Mouse (Mus musculus): Measurements from ENCODE around the gene Zbtb20. TPM values are rescaled to one million over a fixed set of nuclear protein-coding genes. Genes with fewer than 3 reads are reported as not detected.

The Zbtb20 gene
- polyA plus RNA-seq, 1 experiment from 2014 or later, result 24.0 TPM

DNA sequence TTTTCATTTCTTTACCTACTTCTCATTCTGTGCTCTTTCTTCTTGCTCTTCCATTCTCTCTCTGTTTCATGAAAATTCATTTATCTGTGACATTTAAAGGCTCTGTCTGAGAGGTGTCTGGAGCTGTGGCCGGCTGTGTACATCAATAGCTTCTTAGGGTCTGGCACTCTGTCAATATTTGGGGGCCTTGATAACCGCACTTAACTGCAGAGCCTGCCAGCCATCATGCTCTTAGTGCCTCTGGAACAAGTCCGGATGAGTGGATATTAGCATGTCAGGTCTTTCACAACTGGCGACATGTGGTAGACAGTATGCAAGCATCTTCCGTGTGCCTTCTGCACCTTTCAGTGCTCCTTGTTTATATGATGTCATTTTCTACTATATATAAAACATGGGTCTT lies 510.7 kb downstream of the Zbtb20 start:
- Histone ChIP-seq H3K4me3 (replicated peaks) (no peak overlapping the region), H3K9me3 (replicated peaks) (no peaks in the 10 kb centered on the region), H3K9ac (no peak overlapping the region), H3K27ac (replicated peaks) (no peak overlapping the region), H3K4me2 (replicated peaks) (no peak overlapping the region), H3K27me3 (no peaks in the 10 kb centered on the region), H3K36me3 (no peaks in the 10 kb centered on the region), H3K4me1 (no peaks in the 10 kb centered on the region)
- ATAC-seq (ENCODE audit: insufficient number of reproducible peaks, low FRiP score, low TSS enrichment, low read depth), result no peak
- WGBS, result 82% methylated on average over 5 of the region's 5 CpGs

DNA sequence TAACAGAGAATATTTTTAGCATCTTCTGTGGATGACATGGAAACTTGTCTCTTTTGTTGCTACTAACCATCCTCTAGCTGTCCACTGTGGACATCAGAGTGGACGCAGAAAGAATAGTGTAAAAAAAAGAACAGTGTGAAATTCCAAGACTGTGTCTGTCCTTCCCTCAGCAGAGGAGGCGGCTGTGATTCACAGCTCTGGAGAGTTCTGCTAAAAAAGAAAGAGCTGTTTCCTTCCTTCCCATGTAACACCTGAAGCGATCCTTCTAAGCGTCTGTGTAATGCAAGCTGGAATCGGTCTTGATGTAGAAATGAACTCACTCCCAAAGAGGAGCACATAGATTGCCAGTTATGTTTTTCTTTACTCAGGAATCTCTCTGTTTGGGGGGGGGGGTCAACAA lies 512.7 kb downstream of the Zbtb20 start:
- no peaks in the 10 kb centered on the region for H3K4me1 ChIP-seq
- no peaks in the 10 kb centered on the region for H3K36me3 ChIP-seq
- H3K9ac ChIP-seq, result no peak overlapping the region
- no peak overlapping the region for H3K27ac ChIP-seq (replicated peaks)
- no peaks in the 10 kb centered on the region for H3K9me3 ChIP-seq (replicated peaks)
- 89% methylated on average over 5 of the region's 5 CpGs for WGBS
- H3K4me2 ChIP-seq (replicated peaks), result no peak overlapping the region
- no peaks in the 10 kb centered on the region for H3K27me3 ChIP-seq
- no peak for ATAC-seq (ENCODE audit: insufficient number of reproducible peaks, low FRiP score, low TSS enrichment, low read depth)
- H3K4me3 ChIP-seq (replicated peaks), result no peak overlapping the region

DNA sequence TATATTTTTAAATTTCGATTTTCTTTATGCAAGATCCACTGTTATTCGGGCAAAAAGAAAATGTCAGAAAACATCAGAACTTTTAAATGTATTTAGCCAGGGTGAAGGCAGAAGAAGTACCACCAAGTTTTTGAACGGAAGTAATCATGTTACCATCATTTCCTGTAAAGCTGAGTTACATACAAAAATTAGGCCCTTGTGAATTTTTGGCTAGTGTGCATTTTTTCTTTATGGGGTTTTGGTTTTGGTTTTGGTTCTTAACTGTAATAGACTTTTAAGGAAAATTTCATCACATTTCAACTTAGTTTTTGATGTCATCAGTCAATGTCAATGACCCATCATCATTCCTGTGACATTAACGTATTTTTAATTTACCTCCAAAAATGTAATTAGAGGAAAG lies 514.7 kb downstream of the Zbtb20 start:
- no peaks in the 10 kb centered on the region for H3K36me3 ChIP-seq
- no peak for ATAC-seq (ENCODE audit: insufficient number of reproducible peaks, low FRiP score, low TSS enrichment, low read depth)
- no peak overlapping the region for H3K4me2 ChIP-seq (replicated peaks)
- H3K4me1 ChIP-seq, result no peaks in the 10 kb centered on the region
- H3K27ac ChIP-seq (replicated peaks), result no peak overlapping the region
- H3K27me3 ChIP-seq, result no peaks in the 10 kb centered on the region
- no peak overlapping the region for H3K9ac ChIP-seq
- H3K4me3 ChIP-seq (replicated peaks), result no peak overlapping the region
- no peaks in the 10 kb centered on the region for H3K9me3 ChIP-seq (replicated peaks)
- WGBS, result 80% methylated on average over 4 of the region's 4 CpGs

DNA sequence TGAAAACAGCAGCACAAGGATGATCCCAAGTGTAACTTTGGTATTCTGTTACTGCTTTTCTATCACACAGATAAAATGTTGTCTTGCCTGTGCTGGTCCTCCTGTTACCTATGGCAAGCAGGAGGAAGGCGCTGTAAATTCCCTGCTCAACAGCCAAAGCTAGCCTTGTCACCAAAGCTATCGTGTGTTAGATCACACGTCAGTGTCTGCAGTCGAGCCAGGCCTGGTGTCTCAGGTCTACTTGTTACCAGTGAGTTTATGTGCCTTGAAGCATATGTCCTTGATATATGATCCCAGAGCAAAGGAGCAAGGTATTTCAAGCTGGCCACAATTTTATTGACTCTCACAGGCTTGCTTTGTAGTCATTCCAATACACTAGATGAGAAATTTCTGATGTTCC lies 517.7 kb downstream of the Zbtb20 start:
- no peaks in the 10 kb centered on the region for H3K36me3 ChIP-seq
- H3K9me3 ChIP-seq (replicated peaks), result no peaks in the 10 kb centered on the region
- WGBS, result 63% methylated on average over 4 of the region's 4 CpGs
- peaks cover 3% of the 10 kb centered on the region for H3K4me1 ChIP-seq
- no peak overlapping the region for H3K4me2 ChIP-seq (replicated peaks)
- no peak for ATAC-seq (ENCODE audit: insufficient number of reproducible peaks, low FRiP score, low TSS enrichment, low read depth)
- no peak overlapping the region for H3K27ac ChIP-seq (replicated peaks)
- H3K9ac ChIP-seq, result no peak overlapping the region
- no peaks in the 10 kb centered on the region for H3K27me3 ChIP-seq
- no peak overlapping the region for H3K4me3 ChIP-seq (replicated peaks)

DNA sequence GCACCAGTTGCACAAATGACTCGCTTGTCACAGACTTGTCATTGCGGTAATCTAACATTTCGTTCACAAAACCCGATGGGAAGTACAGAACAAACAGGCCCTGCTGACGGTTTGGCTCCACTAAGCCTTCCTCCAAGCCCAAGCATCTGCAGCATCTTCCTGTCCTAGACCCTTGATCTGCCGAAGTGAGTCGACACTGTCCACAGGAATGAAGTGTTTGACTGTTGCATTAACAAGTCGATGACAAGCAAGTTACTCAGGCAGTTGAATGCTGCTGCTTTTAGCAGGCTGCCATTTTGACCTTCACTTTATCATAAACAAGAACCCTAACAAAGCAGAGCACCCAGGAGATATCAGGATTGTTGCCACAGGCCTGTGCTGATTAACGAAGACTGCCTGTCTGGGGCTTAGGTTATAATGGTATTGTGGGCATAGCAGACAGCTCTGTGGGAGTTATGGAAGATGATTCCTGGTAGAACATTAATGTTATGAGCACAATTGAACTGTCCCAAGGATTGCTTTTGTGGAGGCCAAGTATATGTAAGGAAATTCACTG lies 518.4 kb downstream of the Zbtb20 start:
- H3K36me3 ChIP-seq, result no peaks in the 10 kb centered on the region
- ATAC-seq (ENCODE audit: insufficient number of reproducible peaks, low FRiP score, low TSS enrichment, low read depth), result no peak

DNA sequence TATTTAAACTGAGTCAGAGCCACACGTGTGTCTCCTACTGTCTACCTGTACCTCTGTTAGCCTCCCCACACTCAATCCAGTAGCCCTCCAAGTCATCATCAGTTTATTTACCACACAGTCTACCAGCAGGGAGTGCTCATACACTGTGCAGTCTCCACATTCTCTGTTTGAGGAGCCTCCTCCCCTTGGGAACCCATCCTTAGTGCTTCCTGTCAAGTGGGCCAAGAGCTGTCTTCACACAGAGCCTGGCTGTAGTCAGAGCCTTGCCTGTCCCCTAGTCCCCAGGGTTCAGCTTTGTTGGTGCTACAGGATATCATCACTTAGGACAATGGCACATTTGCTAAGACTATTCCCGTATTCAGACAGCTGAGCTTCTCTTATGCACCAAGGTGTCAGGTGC lies 519.1 kb downstream of the Zbtb20 start:
- Histone ChIP-seq H3K4me3 (replicated peaks) (no peak overlapping the region), H3K4me1 (peaks cover 3% of the 10 kb centered on the region), H3K27me3 (no peaks in the 10 kb centered on the region), H3K36me3 (no peaks in the 10 kb centered on the region), H3K27ac (replicated peaks) (no peak overlapping the region), H3K9me3 (replicated peaks) (no peaks in the 10 kb centered on the region), H3K9ac (no peak overlapping the region), H3K4me2 (replicated peaks) (no peak overlapping the region)
- ATAC-seq (ENCODE audit: insufficient number of reproducible peaks, low FRiP score, low TSS enrichment, low read depth), result no peak
- WGBS, result 89% methylated on average over 2 of the region's 2 CpGs

More for the DNA sequence above, 518.4 kb downstream of the Zbtb20 start:
- H3K9ac ChIP-seq, result no peak overlapping the region
- no peak overlapping the region for H3K27ac ChIP-seq (replicated peaks)
- no peaks in the 10 kb centered on the region for H3K27me3 ChIP-seq
- no peaks in the 10 kb centered on the region for H3K9me3 ChIP-seq (replicated peaks)
- no peak overlapping the region for H3K4me3 ChIP-seq (replicated peaks)
- peaks cover 3% of the 10 kb centered on the region for H3K4me1 ChIP-seq
- 71% methylated on average over 9 of the region's 9 CpGs for WGBS
- H3K4me2 ChIP-seq (replicated peaks), result no peak overlapping the region

DNA sequence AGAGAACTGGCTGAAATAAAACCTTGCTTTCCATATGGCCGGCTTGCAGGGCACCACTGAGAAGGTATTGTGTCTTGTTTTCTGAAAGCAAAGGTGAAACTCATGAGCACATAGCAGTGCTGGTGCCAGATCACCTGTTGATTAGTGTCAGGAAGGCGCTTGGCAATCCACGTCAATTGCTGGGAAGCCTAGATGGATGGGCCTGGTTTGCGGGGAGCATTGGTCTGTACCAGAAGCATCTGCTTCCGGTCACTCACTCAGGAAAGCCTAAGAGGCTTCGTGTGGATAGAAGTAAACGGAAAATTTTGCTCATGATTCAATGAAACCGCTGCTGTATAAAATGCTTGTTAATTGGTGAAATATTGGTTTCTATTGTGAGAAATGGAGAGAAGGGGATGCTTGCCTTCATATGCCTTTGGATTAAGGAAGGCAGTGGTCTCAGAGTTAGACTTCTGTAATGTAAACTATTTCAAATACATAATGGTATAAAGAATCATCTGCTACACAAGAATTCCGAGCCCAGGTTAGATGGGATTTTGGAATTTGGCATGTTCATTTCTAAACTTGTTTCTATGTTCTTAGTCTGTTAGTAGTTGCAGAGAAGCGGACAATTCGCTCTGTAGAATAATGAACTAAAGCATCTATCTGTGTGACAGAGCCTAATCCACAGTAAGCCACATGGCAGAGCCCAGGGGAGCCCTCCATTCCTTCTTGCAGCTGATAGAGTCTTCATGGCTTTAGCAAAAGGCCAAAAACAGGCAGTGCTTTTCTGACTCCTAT lies 521.4 kb downstream of the Zbtb20 start:
- H3K4me2 ChIP-seq (replicated peaks), result no peak overlapping the region
- WGBS, result 78% methylated on average over 11 of the region's 11 CpGs
- ATAC-seq (ENCODE audit: insufficient number of reproducible peaks, low FRiP score, low TSS enrichment, low read depth), result no peak

DNA sequence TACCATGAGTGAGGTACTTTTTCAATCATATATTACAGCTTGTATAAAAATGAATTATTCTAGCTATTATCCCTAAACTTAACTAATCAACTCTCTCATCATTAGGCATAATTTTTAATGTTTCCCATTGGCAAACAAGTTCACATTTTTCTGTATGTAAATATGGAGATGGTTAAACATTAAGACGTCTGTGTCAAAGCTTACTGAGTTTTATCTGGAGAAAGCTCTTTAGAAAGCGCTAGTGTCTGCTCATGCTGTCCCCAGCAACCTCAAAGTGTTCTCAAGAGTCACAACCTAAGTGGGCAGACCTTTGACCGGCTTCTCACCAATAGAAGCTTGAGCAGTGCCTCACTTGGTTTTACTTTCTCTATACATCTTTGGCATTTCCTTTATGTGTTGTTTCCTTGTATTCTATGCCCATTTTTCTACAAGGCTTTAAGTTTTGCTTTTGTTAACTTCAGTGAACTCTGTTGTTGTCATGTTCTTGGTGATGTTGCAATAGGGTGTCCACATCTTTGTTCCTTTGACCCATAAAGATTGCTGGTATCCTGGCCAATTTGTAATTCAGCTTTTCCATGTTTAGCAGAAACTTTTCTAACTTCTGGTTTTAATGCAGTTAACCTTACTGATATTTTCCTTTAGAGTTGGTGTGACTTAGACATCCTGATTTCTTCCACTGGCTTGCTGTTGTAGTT lies 522.1 kb downstream of the Zbtb20 start:
- ATAC-seq (ENCODE audit: insufficient number of reproducible peaks, low FRiP score, low TSS enrichment, low read depth), result no peak
- Histone ChIP-seq H3K4me3 (replicated peaks) (no peak overlapping the region), H3K27me3 (no peaks in the 10 kb centered on the region), H3K4me2 (replicated peaks) (no peak overlapping the region), H3K36me3 (no peaks in the 10 kb centered on the region), H3K4me1 (peaks cover 3% of the 10 kb centered on the region), H3K9me3 (replicated peaks) (no peaks in the 10 kb centered on the region), H3K9ac (no peak overlapping the region), H3K27ac (replicated peaks) (no peak overlapping the region)
- 89% methylated on average over 3 of the region's 3 CpGs for WGBS

More for the DNA sequence above, 521.4 kb downstream of the Zbtb20 start:
- Histone ChIP-seq H3K4me1 (peaks cover 3% of the 10 kb centered on the region), H3K27ac (replicated peaks) (peak overlapping the region; percentile 55), H3K36me3 (no peaks in the 10 kb centered on the region), H3K4me3 (replicated peaks) (no peak overlapping the region), H3K9ac (no peak overlapping the region), H3K27me3 (no peaks in the 10 kb centered on the region), H3K9me3 (replicated peaks) (no peaks in the 10 kb centered on the region)

DNA sequence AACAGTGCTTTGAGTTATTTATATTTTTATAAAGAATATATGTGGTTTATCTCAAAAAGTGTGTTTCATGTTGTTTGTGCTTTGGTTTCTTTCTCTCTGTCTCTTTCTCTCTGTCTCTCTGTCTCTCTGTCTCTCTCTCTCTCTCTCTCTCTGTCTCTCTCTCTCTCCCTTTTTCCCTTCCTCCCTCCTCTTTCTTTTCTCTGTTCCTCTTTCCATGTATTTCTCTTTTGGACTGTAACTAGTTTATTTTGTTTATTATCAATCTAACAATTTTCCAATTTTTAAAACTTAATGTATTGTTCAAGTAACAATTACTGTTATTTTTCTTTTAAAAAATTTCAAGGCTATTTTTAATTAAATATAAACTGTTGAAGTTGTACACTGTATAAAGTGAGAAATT lies 523.7 kb downstream of the Zbtb20 start:
- no peaks in the 10 kb centered on the region for H3K36me3 ChIP-seq
- no peak for ATAC-seq (ENCODE audit: insufficient number of reproducible peaks, low FRiP score, low TSS enrichment, low read depth)

DNA sequence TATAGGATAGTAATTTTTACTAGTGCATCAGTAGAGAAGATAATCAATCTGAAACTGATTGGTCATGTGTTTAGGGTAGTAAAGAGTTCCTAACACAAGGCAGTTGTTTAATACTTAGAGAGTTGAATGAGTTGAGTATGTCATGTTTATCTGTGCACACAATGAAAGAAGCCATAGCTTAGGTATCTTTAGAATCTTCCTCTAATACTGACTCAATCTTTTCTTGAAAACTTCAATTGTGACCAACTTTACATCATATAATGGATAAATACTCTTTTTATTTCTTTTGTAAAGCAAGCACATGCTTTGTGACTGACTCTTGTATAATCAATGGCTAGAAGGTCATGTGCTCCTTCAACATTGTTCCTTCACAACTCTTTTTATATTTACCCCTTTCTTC lies 524.4 kb downstream of the Zbtb20 start:
- Histone ChIP-seq H3K27ac (replicated peaks) (no peak overlapping the region), H3K4me1 (peaks cover 3% of the 10 kb centered on the region), H3K9me3 (replicated peaks) (no peaks in the 10 kb centered on the region), H3K4me3 (replicated peaks) (no peak overlapping the region), H3K27me3 (no peaks in the 10 kb centered on the region), H3K9ac (no peak overlapping the region), H3K36me3 (no peaks in the 10 kb centered on the region), H3K4me2 (replicated peaks) (no peak overlapping the region)
- no peak for ATAC-seq (ENCODE audit: insufficient number of reproducible peaks, low FRiP score, low TSS enrichment, low read depth)

More for the DNA sequence above, 523.7 kb downstream of the Zbtb20 start:
- no peak overlapping the region for H3K4me3 ChIP-seq (replicated peaks)
- H3K4me1 ChIP-seq, result peaks cover 3% of the 10 kb centered on the region
- H3K9me3 ChIP-seq (replicated peaks), result no peaks in the 10 kb centered on the region
- H3K27me3 ChIP-seq, result no peaks in the 10 kb centered on the region
- no peak overlapping the region for H3K4me2 ChIP-seq (replicated peaks)
- H3K27ac ChIP-seq (replicated peaks), result no peak overlapping the region
- no peak overlapping the region for H3K9ac ChIP-seq

DNA sequence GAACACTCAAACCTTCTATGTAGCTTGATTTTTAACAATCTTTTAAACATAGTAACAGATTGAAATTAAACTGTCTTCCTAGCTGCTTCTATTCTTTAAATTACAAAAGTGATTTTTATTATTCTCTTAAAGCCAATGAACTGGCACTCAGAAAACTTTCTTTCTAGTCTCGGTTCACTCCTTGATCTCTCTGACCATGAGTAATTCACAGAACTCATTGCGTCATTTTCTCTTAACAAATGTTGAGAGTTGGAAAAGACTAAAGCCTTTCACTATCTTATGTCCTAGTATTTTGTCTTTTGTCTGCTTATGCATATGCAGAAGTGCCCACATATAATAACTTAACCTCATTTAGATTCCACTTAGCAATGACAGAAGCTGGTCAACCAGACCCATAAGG lies 525.3 kb downstream of the Zbtb20 start:
- no peak for ATAC-seq (ENCODE audit: insufficient number of reproducible peaks, low FRiP score, low TSS enrichment, low read depth)
- no peak overlapping the region for H3K4me2 ChIP-seq (replicated peaks)
- no peaks in the 10 kb centered on the region for H3K9me3 ChIP-seq (replicated peaks)
- WGBS, result 85% methylated on average over 2 of the region's 2 CpGs
- H3K4me3 ChIP-seq (replicated peaks), result no peak overlapping the region
- H3K36me3 ChIP-seq, result no peaks in the 10 kb centered on the region
- no peak overlapping the region for H3K27ac ChIP-seq (replicated peaks)
- H3K9ac ChIP-seq, result no peak overlapping the region
- H3K27me3 ChIP-seq, result no peaks in the 10 kb centered on the region
- H3K4me1 ChIP-seq, result peaks cover 3% of the 10 kb centered on the region

All from embryonic facial prominence, embryonic 15.5 days (tissue).